Mouse (Mus musculus): Measurements from ENCODE around the gene Ptprt. TPM values are rescaled to one million over a fixed set of nuclear protein-coding genes. Genes with fewer than 3 reads are reported as not detected.

The Ptprt gene
- polyA plus RNA-seq, 1 experiment from 2014 or later: 1.8 TPM

DNA sequence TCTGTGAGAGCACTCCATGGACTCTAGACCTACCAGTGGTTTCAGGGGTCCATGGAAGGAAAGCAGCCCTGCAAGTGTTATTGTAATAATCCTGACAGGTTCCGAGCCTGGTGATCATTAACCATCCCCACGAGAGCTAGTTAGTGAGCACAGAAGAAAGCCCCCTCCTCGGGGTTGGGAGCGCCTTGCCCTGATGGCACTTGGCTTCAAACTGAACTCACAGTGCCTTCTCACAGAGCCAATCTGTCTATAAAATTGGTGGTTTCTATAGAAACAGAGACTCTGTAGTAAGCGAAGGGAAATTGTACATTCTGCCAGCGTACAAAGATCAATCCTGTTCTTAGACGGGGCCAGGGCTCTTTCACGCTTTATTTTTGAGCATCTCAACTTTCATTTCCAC lies 234.8 kb downstream of the Ptprt start:
- H3K9ac ChIP-seq (ENCODE audit: low read length): no peak overlapping the region

DNA sequence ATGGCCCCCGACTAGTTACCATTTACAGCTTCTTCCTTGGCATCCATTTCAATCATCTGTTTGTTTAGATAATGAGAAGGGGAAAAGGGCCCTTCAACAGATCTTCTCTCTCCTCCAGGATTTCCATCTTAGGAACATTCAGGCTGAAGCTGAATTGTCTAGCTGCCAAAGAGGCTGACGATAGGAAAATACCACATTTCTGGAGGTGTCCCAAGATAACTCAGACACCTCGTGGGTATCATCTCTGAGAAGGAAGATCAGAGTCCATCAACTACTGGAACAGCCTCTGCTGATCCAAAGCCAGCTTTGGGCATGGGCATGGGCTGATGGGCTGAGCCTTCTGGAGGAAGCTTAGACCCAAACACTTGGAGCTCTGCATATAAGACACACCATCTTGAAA lies 242.8 kb downstream of the Ptprt start:
- no peak overlapping the region for H3K4me2 ChIP-seq (ENCODE audit: low read depth, low read length, severe bottlenecking)
- H3K4me1 ChIP-seq (replicated peaks; ENCODE audit: control insufficient read depth, insufficient read depth, low read length): no peaks in the 10 kb centered on the region; the same call in 1 of the 2 replicates
- no peak overlapping the region for H3K9ac ChIP-seq (ENCODE audit: low read length)
- H3K36me3 ChIP-seq (ENCODE audit: control insufficient read depth, insufficient read depth, low read length): no peaks in the 10 kb centered on the region
- H3K27ac ChIP-seq (ENCODE audit: low read depth, low read length): no peak overlapping the region
- 86% methylated on average over 3 of the region's 3 CpGs for WGBS
- no peak for ATAC-seq (replicated peaks; ENCODE audit: low FRiP score)
- H3K9me3 ChIP-seq (ENCODE audit: control insufficient read depth, low read length): no peaks in the 10 kb centered on the region
- no peak for DNase-seq (ENCODE audit: low spot score)
- H3K27me3 ChIP-seq (ENCODE audit: control insufficient read depth, insufficient read depth, low read length): no peaks in the 10 kb centered on the region
- no peak overlapping the region for H3K4me3 ChIP-seq (ENCODE audit: low read depth, low read length)

More for the DNA sequence above, 234.8 kb downstream of the Ptprt start:
- H3K27ac ChIP-seq (ENCODE audit: low read depth, low read length): no peak overlapping the region
- H3K4me3 ChIP-seq (ENCODE audit: low read depth, low read length): no peak overlapping the region
- WGBS: 90% methylated on average over 8 of the region's 8 CpGs
- ATAC-seq (replicated peaks; ENCODE audit: low FRiP score) (no peak), DNase-seq (ENCODE audit: low spot score) (no peak)
- H3K9me3 ChIP-seq (ENCODE audit: control insufficient read depth, low read length): no peaks in the 10 kb centered on the region
- H3K36me3 ChIP-seq (ENCODE audit: control insufficient read depth, insufficient read depth, low read length): no peaks in the 10 kb centered on the region
- no peaks in the 10 kb centered on the region for H3K4me1 ChIP-seq (replicated peaks; ENCODE audit: control insufficient read depth, insufficient read depth, low read length)
- H3K27me3 ChIP-seq (ENCODE audit: control insufficient read depth, insufficient read depth, low read length): no peaks in the 10 kb centered on the region
- no peak overlapping the region for H3K4me2 ChIP-seq (ENCODE audit: low read depth, low read length, severe bottlenecking)

DNA sequence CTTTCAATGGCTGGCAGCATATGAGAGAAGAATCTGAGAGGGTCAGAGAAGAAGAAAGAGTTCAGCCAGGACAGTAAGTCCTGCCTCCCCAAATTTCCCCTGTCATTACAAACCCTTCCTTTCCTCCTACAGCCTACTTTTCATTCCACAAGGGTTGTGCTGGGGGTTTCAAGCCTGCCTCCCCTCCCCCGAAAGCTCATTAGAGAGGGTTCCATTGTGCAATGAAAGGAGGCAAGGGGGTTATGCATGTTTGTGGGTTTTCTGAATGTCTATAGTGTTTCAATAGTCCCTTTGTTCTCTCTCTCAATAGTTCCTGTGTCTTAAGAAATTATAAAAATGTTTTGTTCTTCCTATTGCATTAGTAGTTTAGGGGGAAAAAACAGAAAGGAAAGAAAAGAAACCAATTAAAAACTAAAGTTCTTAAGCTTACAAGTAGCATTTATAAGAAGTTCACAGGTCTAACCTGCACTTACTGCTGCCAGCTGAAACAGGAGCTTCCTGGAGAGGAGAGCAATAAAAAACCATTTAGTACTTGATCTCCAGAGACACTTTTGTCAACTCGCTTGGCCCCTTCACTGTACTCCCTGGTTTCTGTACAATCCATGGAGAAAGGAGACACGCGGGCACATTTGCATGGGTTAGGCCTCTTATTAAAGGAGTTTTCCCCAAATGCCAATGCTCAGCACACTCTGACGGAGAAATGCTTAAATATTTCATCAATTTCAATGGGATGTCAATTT lies 247.7 kb downstream of the Ptprt start:
- Histone ChIP-seq H3K9me3 (ENCODE audit: control insufficient read depth, low read length) (no peaks in the 10 kb centered on the region), H3K36me3 (ENCODE audit: control insufficient read depth, insufficient read depth, low read length) (no peaks in the 10 kb centered on the region), H3K27me3 (ENCODE audit: control insufficient read depth, insufficient read depth, low read length) (no peaks in the 10 kb centered on the region), H3K27ac (ENCODE audit: low read depth, low read length) (peak overlapping the region; percentile 41), H3K4me3 (ENCODE audit: low read depth, low read length) (no peak overlapping the region), H3K4me1 (replicated peaks; ENCODE audit: control insufficient read depth, insufficient read depth, low read length) (peaks cover 5% of the 10 kb centered on the region), H3K4me2 (ENCODE audit: low read depth, low read length, severe bottlenecking) (no peak overlapping the region), H3K9ac (ENCODE audit: low read length) (no peak overlapping the region)
- ATAC-seq (replicated peaks; ENCODE audit: low FRiP score) (peak; percentile 88), DNase-seq (ENCODE audit: low spot score) (peak; percentile 61)
- WGBS: 27% methylated on average over 5 of the region's 5 CpGs

- no peak overlapping the region for H3K4me2 ChIP-seq (ENCODE audit: low read depth, low read length, severe bottlenecking)
- H3K4me1 ChIP-seq (replicated peaks; ENCODE audit: control insufficient read depth, insufficient read depth, low read length): peaks cover 5% of the 10 kb centered on the region
- 92% methylated on average over 4 of the region's 4 CpGs for WGBS
- H3K9me3 ChIP-seq (ENCODE audit: control insufficient read depth, low read length): no peaks in the 10 kb centered on the region
- H3K4me3 ChIP-seq (ENCODE audit: low read depth, low read length): no peak overlapping the region
- no peaks in the 10 kb centered on the region for H3K36me3 ChIP-seq (ENCODE audit: control insufficient read depth, insufficient read depth, low read length)
- no peaks in the 10 kb centered on the region for H3K27me3 ChIP-seq (ENCODE audit: control insufficient read depth, insufficient read depth, low read length)
- no peak overlapping the region for H3K27ac ChIP-seq (ENCODE audit: low read depth, low read length)
- DNase-seq (ENCODE audit: low spot score): no peak
- ATAC-seq (replicated peaks; ENCODE audit: low FRiP score): no peak
- H3K9ac ChIP-seq (ENCODE audit: low read length): no peak overlapping the region
Measured at GRCm38 (mm10) chr2:162411014-162411413, 249.9 kb downstream of the Ptprt start.

DNA sequence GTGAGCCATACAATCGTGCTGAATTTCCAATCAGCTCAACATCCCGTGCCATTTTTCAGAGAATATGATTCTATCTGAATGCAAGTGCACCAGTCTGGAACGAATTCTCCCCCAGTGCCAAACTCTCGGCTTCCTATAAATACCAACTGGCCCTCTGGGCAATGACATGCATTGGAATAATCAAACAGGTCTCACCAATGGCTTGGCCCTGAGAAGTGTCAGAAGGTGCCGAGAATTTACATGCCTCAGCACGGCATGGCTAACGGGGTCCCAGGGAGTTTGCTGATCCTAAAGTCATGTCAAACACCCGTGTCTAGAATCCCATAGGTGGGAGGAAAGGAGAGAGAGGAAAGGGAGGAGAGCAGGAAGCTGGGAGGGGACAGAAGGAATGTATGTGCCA lies 251.7 kb downstream of the Ptprt start:
- H3K36me3 ChIP-seq (ENCODE audit: control insufficient read depth, insufficient read depth, low read length): no peaks in the 10 kb centered on the region
- no peak overlapping the region for H3K4me2 ChIP-seq (ENCODE audit: low read depth, low read length, severe bottlenecking)
- DNase-seq (ENCODE audit: low spot score) (no peak), ATAC-seq (replicated peaks; ENCODE audit: low FRiP score) (no peak)
- H3K27ac ChIP-seq (ENCODE audit: low read depth, low read length): no peak overlapping the region
- H3K9me3 ChIP-seq (ENCODE audit: control insufficient read depth, low read length): no peaks in the 10 kb centered on the region
- no peaks in the 10 kb centered on the region for H3K27me3 ChIP-seq (ENCODE audit: control insufficient read depth, insufficient read depth, low read length)
- H3K4me3 ChIP-seq (ENCODE audit: low read depth, low read length): no peak overlapping the region
- no peak overlapping the region for H3K9ac ChIP-seq (ENCODE audit: low read length)
- 83% methylated on average over 8 of the region's 8 CpGs for WGBS
- peaks cover 5% of the 10 kb centered on the region for H3K4me1 ChIP-seq (replicated peaks; ENCODE audit: control insufficient read depth, insufficient read depth, low read length)

- H3K9ac ChIP-seq (ENCODE audit: low read length): no peak overlapping the region
- no peaks in the 10 kb centered on the region for H3K9me3 ChIP-seq (ENCODE audit: control insufficient read depth, low read length)
- H3K27me3 ChIP-seq (ENCODE audit: control insufficient read depth, insufficient read depth, low read length): 0 out of 2 replicates have a peak, but pooled peaks cover 2% of the 10 kb centered on the region
- no peak overlapping the region for H3K4me2 ChIP-seq (ENCODE audit: low read depth, low read length, severe bottlenecking)
- whole genome bisulfite sequencing: 70% methylated on average over 6 of the region's 6 CpGs
- DNase-seq (ENCODE audit: low spot score) (no peak), ATAC-seq (replicated peaks; ENCODE audit: low FRiP score) (no peak)
- H3K4me3 ChIP-seq (ENCODE audit: low read depth, low read length): no peak overlapping the region
- no peak overlapping the region for H3K27ac ChIP-seq (ENCODE audit: low read depth, low read length)
- no peaks in the 10 kb centered on the region for H3K4me1 ChIP-seq (replicated peaks; ENCODE audit: control insufficient read depth, insufficient read depth, low read length)
- H3K36me3 ChIP-seq (ENCODE audit: control insufficient read depth, insufficient read depth, low read length): no peaks in the 10 kb centered on the region
Measured at GRCm38 (mm10) chr2:162401316-162402100, 259.4 kb downstream of the Ptprt start.

DNA sequence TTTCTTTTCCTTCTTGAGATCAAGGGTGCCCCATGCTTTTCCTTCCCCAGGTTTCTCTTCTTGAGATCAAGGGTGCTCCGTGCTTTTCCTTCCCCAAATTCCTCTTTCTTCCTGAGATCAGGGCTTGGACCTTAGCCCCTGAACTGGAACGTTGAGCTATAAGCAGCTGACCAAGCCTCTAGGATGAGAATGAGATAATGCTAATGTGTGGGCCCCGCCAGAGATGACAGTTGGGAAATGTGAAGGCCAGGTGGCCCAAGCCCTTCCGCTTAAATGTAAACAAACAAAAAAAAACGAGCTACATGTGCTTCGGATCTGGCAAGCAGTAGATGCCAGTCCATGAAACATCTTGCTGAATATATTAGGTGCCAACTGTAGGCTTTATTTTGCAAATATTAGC lies 266.3 kb downstream of the Ptprt start:
- 77% methylated on average over 6 of the region's 6 CpGs for WGBS
- Histone ChIP-seq H3K4me1 (replicated peaks; ENCODE audit: control insufficient read depth, insufficient read depth, low read length) (no peaks in the 10 kb centered on the region), H3K4me3 (ENCODE audit: low read depth, low read length) (no peak overlapping the region), H3K4me2 (ENCODE audit: low read depth, low read length, severe bottlenecking) (no peak overlapping the region), H3K36me3 (ENCODE audit: control insufficient read depth, insufficient read depth, low read length) (no peaks in the 10 kb centered on the region), H3K9me3 (ENCODE audit: control insufficient read depth, low read length) (no peaks in the 10 kb centered on the region), H3K27me3 (ENCODE audit: control insufficient read depth, insufficient read depth, low read length) (0 out of 2 replicates have a peak, but pooled peaks cover 2% of the 10 kb centered on the region), H3K27ac (ENCODE audit: low read depth, low read length) (no peak overlapping the region), H3K9ac (ENCODE audit: low read length) (no peak overlapping the region)
- ATAC-seq (replicated peaks; ENCODE audit: low FRiP score) (no peak), DNase-seq (ENCODE audit: low spot score) (no peak)

DNA sequence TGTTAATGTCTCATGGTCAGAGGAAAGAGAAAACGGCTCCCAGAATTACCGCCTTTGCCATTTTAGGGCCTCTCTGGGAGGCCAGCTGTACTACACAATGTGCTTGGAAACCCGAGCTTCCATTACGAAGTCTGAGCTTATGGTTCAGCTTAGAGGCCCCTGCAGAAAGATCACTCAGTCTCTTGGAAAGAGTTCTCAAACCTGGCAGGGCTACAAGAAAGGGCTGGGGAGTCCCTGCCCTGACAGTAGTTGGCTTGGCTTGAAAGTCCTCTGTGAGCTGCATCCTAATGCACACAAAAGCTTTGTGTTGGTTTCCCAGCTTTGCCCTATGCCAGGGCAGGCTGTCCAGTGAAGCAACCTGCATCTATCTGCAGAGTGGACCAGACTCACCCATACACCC lies 269.1 kb downstream of the Ptprt start:
- ATAC-seq (replicated peaks; ENCODE audit: low FRiP score) (no peak), DNase-seq (ENCODE audit: low spot score) (no peak)
- no peak overlapping the region for H3K9ac ChIP-seq (ENCODE audit: low read length)
- no peak overlapping the region for H3K4me3 ChIP-seq (ENCODE audit: low read depth, low read length)
- 64% methylated on average over 4 of the region's 4 CpGs for WGBS
- H3K27ac ChIP-seq (ENCODE audit: low read depth, low read length): no peak overlapping the region
- H3K36me3 ChIP-seq (ENCODE audit: control insufficient read depth, insufficient read depth, low read length): no peaks in the 10 kb centered on the region
- no peaks in the 10 kb centered on the region for H3K9me3 ChIP-seq (ENCODE audit: control insufficient read depth, low read length)
- H3K4me1 ChIP-seq (replicated peaks; ENCODE audit: control insufficient read depth, insufficient read depth, low read length): no peaks in the 10 kb centered on the region
- no peaks in the 10 kb centered on the region for H3K27me3 ChIP-seq (ENCODE audit: control insufficient read depth, insufficient read depth, low read length)
- H3K4me2 ChIP-seq (ENCODE audit: low read depth, low read length, severe bottlenecking): no peak overlapping the region
